Comparison of ENCODE assay signal across 28 mouse cellular contexts in genomic region chr2:155091743-155092075, GRCm38 (mm10). TPM values are rescaled to one million over a fixed set of nuclear protein-coding genes. Genes with fewer than 3 reads are reported as not detected.
DNase-seq lines count a peak whose midpoint lies in the region; ATAC-seq and TF ChIP-seq lines count a peak whose summit lies in the region.
"Had no signal": no experiment of that assay in that cellular context is flagged by ENCODE, and none has a peak within 500 bp of the region (broad histone marks: within the 10 kb centered on the region; RNA-seq: fewer than 3 reads in every experiment).

No protein-coding gene starts in this region.

- no peaks in the 10 kb centered on the region for H3K9me3 ChIP-seq in MEL (replicated peaks; ENCODE audit: insufficient read depth, low read length)
- H3K9me3 ChIP-seq in liver, embryonic 11.5 days (ENCODE audit: control insufficient read depth, low read length): no peaks in the 10 kb centered on the region
- H3K9me3 ChIP-seq in liver, embryonic 16.5 days (replicated peaks; ENCODE audit: control insufficient read depth, low read length): no peaks in the 10 kb centered on the region
- H3K9me3 ChIP-seq in forebrain, embryonic 15.5 days: no peaks in the 10 kb centered on the region
- H3K9me3 ChIP-seq: embryonic facial prominence, embryonic 12.5 days; hindbrain, embryonic 10.5 days; hindbrain, embryonic 15.5 days; limb, embryonic 12.5 days; midbrain, embryonic 12.5 days; neural tube, embryonic 12.5 days had no signal

- H3K27ac ChIP-seq in MEL (ENCODE audit: control insufficient read depth, low read depth, low read length): peak overlapping the region; percentile 21
- peak overlapping the region; percentile 75 for H3K27ac ChIP-seq in liver, embryonic 11.5 days (ENCODE audit: low read depth, low read length)
- H3K27ac ChIP-seq in liver, embryonic 16.5 days (ENCODE audit: low read length): peak overlapping the region; percentile 81
- no peak overlapping the region for H3K27ac ChIP-seq in forebrain, embryonic 15.5 days (replicated peaks)
- H3K27ac ChIP-seq: embryonic facial prominence, embryonic 12.5 days; hindbrain, embryonic 10.5 days; hindbrain, embryonic 15.5 days; left cerebral cortex, adult 2 months; limb, embryonic 12.5 days; midbrain, embryonic 12.5 days; neural tube, embryonic 12.5 days had no signal

- no peak for TF ChIP-seq RAD21 in MEL (IDR thresholded peaks at IDR 0.05; ENCODE audit: low read depth, low read length)

- peaks cover 26 to 35% of the 10 kb centered on the region in 2 experiments for H3K4me1 ChIP-seq in MEL (ENCODE audit: control insufficient read depth in 1 of 2, insufficient read depth in 2 of 2, low read length in 2 of 2)
- peaks cover 14% of the 10 kb centered on the region for H3K4me1 ChIP-seq in liver, embryonic 11.5 days (replicated peaks; ENCODE audit: control insufficient read depth, insufficient read depth, low read length)
- H3K4me1 ChIP-seq in liver, embryonic 16.5 days (ENCODE audit: control insufficient read depth, low read depth, low read length): peaks cover 31% of the 10 kb centered on the region
- H3K4me1 ChIP-seq in forebrain, embryonic 15.5 days: no peaks in the 10 kb centered on the region
- H3K4me1 ChIP-seq: embryonic facial prominence, embryonic 12.5 days; hindbrain, embryonic 15.5 days; limb, embryonic 12.5 days; midbrain, embryonic 12.5 days; neural tube, embryonic 12.5 days had no signal

- WGBS in liver, embryonic 11.5 days: 64% methylated on average over 3 of the region's 3 CpGs
- WGBS in liver, embryonic 16.5 days (ENCODE audit: insufficient replicate concordance): 56% methylated on average over 3 of the region's 3 CpGs
- WGBS in forebrain, embryonic 15.5 days: 84% methylated on average over 3 of the region's 3 CpGs

- H3K9ac ChIP-seq in MEL (ENCODE audit: control insufficient read depth, low read depth, low read length, poor library complexity, severe bottlenecking): no peak overlapping the region
- H3K9ac ChIP-seq in liver, embryonic 11.5 days (ENCODE audit: low read depth, low read length): peak overlapping the region; percentile 25; the same call in 1 of the 2 replicates
- H3K9ac ChIP-seq in liver, embryonic 16.5 days (ENCODE audit: low read depth, low read length): peak overlapping the region; percentile 5; the same call in 1 of the 2 replicates
- no peak overlapping the region for H3K9ac ChIP-seq in forebrain, embryonic 15.5 days (replicated peaks)
- H3K9ac ChIP-seq: embryonic facial prominence, embryonic 12.5 days; forebrain, postnatal 0 days; hindbrain, embryonic 15.5 days; limb, embryonic 12.5 days; lung, embryonic 14.5 days; midbrain, embryonic 12.5 days; neural tube, embryonic 12.5 days had no signal

- peak overlapping the region in 1 of 2 experiments; percentile 21; a peak in 2 of 4 replicates for H3K4me3 ChIP-seq in MEL (ENCODE audit: control insufficient read depth in 1 of 2, insufficient read depth in 1 of 2, low read depth in 2 of 2, low read length in 2 of 2)
- no peak overlapping the region for H3K4me3 ChIP-seq in liver, embryonic 11.5 days (ENCODE audit: low read depth, low read length)
- no peak overlapping the region for H3K4me3 ChIP-seq in liver, embryonic 16.5 days (ENCODE audit: low read depth, low read length)
- H3K4me3 ChIP-seq in forebrain, embryonic 15.5 days: no peak overlapping the region
- H3K4me3 ChIP-seq: embryonic facial prominence, embryonic 12.5 days; hindbrain, embryonic 10.5 days; hindbrain, embryonic 15.5 days; left cerebral cortex, adult 2 months; limb, embryonic 12.5 days; midbrain, embryonic 12.5 days; myocyte; neural tube, embryonic 12.5 days had no signal

- no peak for TF ChIP-seq EP300 in MEL (IDR thresholded peaks at IDR 0.05; ENCODE audit: low read depth in 1 of 2, low read length in 2 of 2)

- peak; percentile 71 for ATAC-seq in liver, embryonic 11.5 days (replicated peaks; ENCODE audit: low FRiP score)
- ATAC-seq in liver, embryonic 16.5 days (ENCODE audit: low read depth): peak; percentile 65
- ATAC-seq in forebrain, embryonic 15.5 days (replicated peaks): no peak
- ATAC-seq: forebrain, postnatal 0 days; inflammation-experienced regulatory T-cells, adult 6 months; Patski had no signal

- no peaks in the 10 kb centered on the region for H3K79me2 ChIP-seq in MEL (ENCODE audit: control insufficient read depth, insufficient read depth, low read length, poor library complexity)

- TF ChIP-seq CTCF in MEL (IDR thresholded peaks at IDR 0.05 in 2 of 3, conservative IDR thresholded peaks at IDR 0.05 in 1 of 3; ENCODE audit: control insufficient read depth in 1 of 3, insufficient read depth in 1 of 3, low read depth in 2 of 3, low read length in 3 of 3, poor library complexity in 1 of 3, severe bottlenecking in 1 of 3): no peak

- H3K36me3 ChIP-seq in MEL (ENCODE audit: control insufficient read depth in 1 of 2, insufficient read depth in 2 of 2, low read length in 2 of 2): peaks cover 0 to 32% of the 10 kb centered on the region in 2 experiments; a peak in 2 of 4 replicates
- no peaks in the 10 kb centered on the region for H3K36me3 ChIP-seq in liver, embryonic 11.5 days (ENCODE audit: control insufficient read depth, insufficient read depth, low read length)
- H3K36me3 ChIP-seq in liver, embryonic 16.5 days (ENCODE audit: control insufficient read depth, insufficient read depth): no peaks in the 10 kb centered on the region
- H3K36me3 ChIP-seq in forebrain, embryonic 15.5 days: no peaks in the 10 kb centered on the region
- H3K36me3 ChIP-seq: embryonic facial prominence, embryonic 12.5 days; hindbrain, embryonic 10.5 days; hindbrain, embryonic 15.5 days; limb, embryonic 12.5 days; midbrain, embryonic 12.5 days; neural tube, embryonic 12.5 days had no signal

- peak overlapping the region; percentile 15 for H3K4me2 ChIP-seq in liver, embryonic 11.5 days
- H3K4me2 ChIP-seq in liver, embryonic 16.5 days (ENCODE audit: low read depth, low read length): peak overlapping the region; percentile 47
- H3K4me2 ChIP-seq in forebrain, embryonic 15.5 days (replicated peaks): no peak overlapping the region
- H3K4me2 ChIP-seq: embryonic facial prominence, embryonic 12.5 days; hindbrain, embryonic 15.5 days; limb, embryonic 12.5 days; lung, embryonic 14.5 days; midbrain, embryonic 12.5 days; neural tube, embryonic 12.5 days had no signal

- H3K27me3 ChIP-seq in MEL (ENCODE audit: control insufficient read depth in 1 of 2, insufficient read depth in 2 of 2, low read length in 2 of 2): no peaks in the 10 kb centered on the region
- no peaks in the 10 kb centered on the region for H3K27me3 ChIP-seq in liver, embryonic 11.5 days (replicated peaks; ENCODE audit: control insufficient read depth, insufficient read depth, low read length)
- no peaks in the 10 kb centered on the region for H3K27me3 ChIP-seq in liver, embryonic 16.5 days (ENCODE audit: control insufficient read depth, insufficient read depth, low read depth, low read length)
- H3K27me3 ChIP-seq in forebrain, embryonic 15.5 days: no peaks in the 10 kb centered on the region
- H3K27me3 ChIP-seq: CH12.LX; embryonic facial prominence, embryonic 12.5 days; hindbrain, embryonic 15.5 days; limb, embryonic 12.5 days; midbrain, embryonic 12.5 days; neural tube, embryonic 12.5 days; Patski had no signal

- TF ChIP-seq POLR2A in MEL (IDR thresholded peaks at IDR 0.05; ENCODE audit: control insufficient read depth in 1 of 2, insufficient read depth in 1 of 2, low read depth in 1 of 2, low read length in 2 of 2, poor library complexity in 1 of 2): no peak

- peak; percentile 19 for DNase-seq in adrenal gland, adult 2 months
- no peak for DNase-seq in adrenal gland, postnatal 25 days
- peak; percentile 52 for DNase-seq in MEL (ENCODE audit: low read depth, low spot score)
- DNase-seq in liver, embryonic 11.5 days (ENCODE audit: low spot score): no peak
- DNase-seq in adrenal gland, adult 18-20 months (ENCODE audit: low spot score in 2 of 2): no peak
- no peak for DNase-seq in retina, embryonic 14.5 days (ENCODE audit: low spot score)
- DNase-seq: cerebellum, adult 11-12 months; cerebellum, adult 9-11 months; embryo, embryonic 11 days; forebrain, postnatal 0 days; gastrocnemius, postnatal 10 days; heart, postnatal 14 days; lung, embryonic 14.5 days; thymus, adult 18-20 months; thymus, postnatal 25 days had no signal

TF ChIP-seq in MEL, 35 proteins besides CTCF, POLR2A, EP300 and RAD21 (continues in another document):
- TF ChIP-seq POLR2AphosphoS5 (IDR thresholded peaks at IDR 0.05; ENCODE audit: borderline replicate concordance, low read depth, low read length): no peak
- no peak for TF ChIP-seq JUND (IDR thresholded peaks at IDR 0.05; ENCODE audit: low read depth, low read length)
- no peak for TF ChIP-seq ETS1 (IDR thresholded peaks at IDR 0.05; ENCODE audit: low read depth, low read length)
- TF ChIP-seq HCFC1 (IDR thresholded peaks at IDR 0.05; ENCODE audit: low read depth, low read length): no peak
- no peak for TF ChIP-seq TAL1 (IDR thresholded peaks at IDR 0.05; ENCODE audit: low read length)
- peak; percentile 34; the same call in 1 of the 2 replicates for TF ChIP-seq TCF12 (IDR thresholded peaks at IDR 0.05; ENCODE audit: low read depth, low read length)
- TF ChIP-seq BHLHE40 (IDR thresholded peaks at IDR 0.05; ENCODE audit: borderline replicate concordance, low read depth, low read length): no peak

RNA-seq across cellular contexts. Expression of gene Ahcy, which starts 17.4 kb away (rescaled TPM):
- total RNA-seq in adrenal gland, adult 2 months (2021): 10 to 100 TPM; 32.4 to 36.9 TPM
- 42.4 and 53.1 TPM in 2 replicates for polyA plus RNA-seq in adrenal gland, adult 2 months (2012; rRNA removed)
- total RNA-seq in adrenal gland, postnatal 25 days (2021): 42.0 and 52.2 TPM in 2 replicates
- 255 and 325 TPM in 2 replicates for total RNA-seq in MEL (2012; rRNA removed)
- polyA plus RNA-seq in MEL (2012; ENCODE audit: insufficient read depth in 1 of 2, insufficient read length in 2 of 2, low read depth in 1 of 2, low replicate concordance in 2 of 2, missing spikeins in 1 of 2): 1,000 to 10,000 TPM in 1 of 2 experiments, 100 to 1,000 TPM in 1; 364 to 5,082 TPM
- 107 and 114 TPM in 2 replicates for polyA plus RNA-seq in liver, embryonic 11.5 days (2014; fragmentation: Nextera tagmentation; extraction: Ambion mirVana)
- 69.8 and 77.7 TPM in 2 replicates for polyA plus RNA-seq in liver, embryonic 16.5 days (2015; fragmentation: Nextera tagmentation; extraction: Ambion mirVana)
- 10 to 100 TPM; 30.9 to 36.0 TPM for total RNA-seq in adrenal gland, adult 18-20 months (2021)
- polyA plus RNA-seq in forebrain, embryonic 15.5 days (2015; fragmentation: Nextera tagmentation; extraction: Ambion mirVana): 44.8 and 48.0 TPM in 2 replicates

RNA-seq across cellular contexts. Expression of gene Itch, which starts 41.6 kb away (rescaled TPM):
- total RNA-seq in adrenal gland, adult 2 months (2021): 10 to 100 TPM; 47.0 to 48.2 TPM
- 2.2 and 3.6 TPM in 2 replicates for polyA plus RNA-seq in adrenal gland, adult 2 months (2012; rRNA removed)
- 49.8 and 53.0 TPM in 2 replicates for total RNA-seq in adrenal gland, postnatal 25 days (2021)
- 18.1 and 18.3 TPM in 2 replicates for total RNA-seq in MEL (2012; rRNA removed)
- polyA plus RNA-seq in MEL (2012; ENCODE audit: insufficient read depth in 1 of 2, insufficient read length in 2 of 2, low read depth in 1 of 2, low replicate concordance in 2 of 2, missing spikeins in 1 of 2): 10 to 100 TPM; 15.2 to 53.6 TPM
- polyA plus RNA-seq in liver, embryonic 11.5 days (2014; fragmentation: Nextera tagmentation; extraction: Ambion mirVana): 38.7 and 39.7 TPM in 2 replicates
- polyA plus RNA-seq in liver, embryonic 16.5 days (2015; fragmentation: Nextera tagmentation; extraction: Ambion mirVana): 19.6 and 19.7 TPM in 2 replicates
- 10 to 100 TPM; 44.8 to 48.0 TPM for total RNA-seq in adrenal gland, adult 18-20 months (2021)
- 48.8 and 49.8 TPM in 2 replicates for polyA plus RNA-seq in forebrain, embryonic 15.5 days (2015; fragmentation: Nextera tagmentation; extraction: Ambion mirVana)

Comparison
In these comparisons a context has a peak if more than half of its experiments do, and no peak if none do; other contexts are left out.
1. DNase-seq: peak in adrenal gland, adult 2 months (single experiment) and MEL (single experiment); none in adrenal gland, postnatal 25 days (single experiment), liver, embryonic 11.5 days (single experiment), adrenal gland, adult 18-20 months (0 of 2) and retina, embryonic 14.5 days (single experiment).
2. H3K9ac ChIP-seq: peak in liver, embryonic 11.5 days (single experiment) and liver, embryonic 16.5 days (single experiment); none in MEL (single experiment) and forebrain, embryonic 15.5 days (single experiment).